Comparison of ENCODE assay signal across 10 mouse cellular contexts in genomic region chr9:47674766-47675713, GRCm38 (mm10).
DNase-seq lines count a peak whose midpoint lies in the region; ATAC-seq lines count a peak whose summit lies in the region.
"Had no signal": no experiment of that assay in that cellular context is flagged by ENCODE, and none has a peak within 500 bp of the region (broad histone marks: within the 10 kb centered on the region; RNA-seq: fewer than 3 reads in every experiment).

No protein-coding gene starts in this region.

- intact Hi-C loops in left cerebral cortex, postnatal 10 days (cut with DNase I) = no loop called here

- 40% methylated on average over 11 of the region's 11 CpGs for WGBS in limb, embryonic 13.5 days
- 45% methylated on average over 11 of the region's 11 CpGs for WGBS in stomach, embryonic 16.5 days

- peaks cover 8% of the 10 kb centered on the region; the same call in 1 of the 2 replicates for H3K27me3 ChIP-seq in limb, embryonic 13.5 days
- peaks cover 3% of the 10 kb centered on the region; the same call in 1 of the 2 replicates for H3K27me3 ChIP-seq in stomach, embryonic 16.5 days (ENCODE audit: control insufficient read depth, insufficient read depth, low read length)
- H3K27me3 ChIP-seq: liver, embryonic 13.5 days; midbrain, embryonic 15.5 days had no signal

- no peak overlapping the region for H3K4me3 ChIP-seq in limb, embryonic 13.5 days
- no peak overlapping the region for H3K4me3 ChIP-seq in stomach, embryonic 16.5 days (replicated peaks; ENCODE audit: low read length)
- H3K4me3 ChIP-seq: liver, embryonic 13.5 days; midbrain, embryonic 15.5 days had no signal

- H3K27ac ChIP-seq in limb, embryonic 13.5 days = peak overlapping the region; percentile 44; the same call in 1 of the 2 replicates
- H3K27ac ChIP-seq in stomach, embryonic 16.5 days (ENCODE audit: low read length) = no peak overlapping the region
- H3K27ac ChIP-seq: liver, embryonic 13.5 days; midbrain, embryonic 15.5 days had no signal

- DNase-seq in cerebellum, adult 8-10 months = peak; percentile 24
- DNase-seq in cerebellum, postnatal 4 days (ENCODE audit: low spot score in 2 of 2) = no peak
- peak; percentile 17 to 20 for DNase-seq in urinary bladder, adult 18-20 months (ENCODE audit: low spot score in 2 of 2)
- DNase-seq in urinary bladder, postnatal 4 days (ENCODE audit: low spot score in 2 of 2) = no peak
- no peak for DNase-seq in left cerebral cortex, postnatal 10 days (ENCODE audit: extremely low spot score in 1 of 2, low spot score in 2 of 2)
- DNase-seq in B cell, adult 2 months = no peak
- DNase-seq: liver, embryonic 13.5 days had no signal

- H3K9me3 ChIP-seq in limb, embryonic 13.5 days = no peaks in the 10 kb centered on the region
- no peaks in the 10 kb centered on the region for H3K9me3 ChIP-seq in stomach, embryonic 16.5 days (replicated peaks; ENCODE audit: control insufficient read depth, low read length)
- H3K9me3 ChIP-seq: liver, embryonic 13.5 days; midbrain, embryonic 15.5 days had no signal

- no peak overlapping the region for H3K9ac ChIP-seq in limb, embryonic 13.5 days
- H3K9ac ChIP-seq in stomach, embryonic 16.5 days (ENCODE audit: low read length) = no peak overlapping the region
- H3K9ac ChIP-seq: liver, embryonic 13.5 days; midbrain, embryonic 15.5 days had no signal

- H3K4me1 ChIP-seq in limb, embryonic 13.5 days = peaks cover 35% of the 10 kb centered on the region
- H3K4me1 ChIP-seq in stomach, embryonic 16.5 days (ENCODE audit: control insufficient read depth, insufficient read depth, low read length) = peaks cover 6% of the 10 kb centered on the region; the same call in 1 of the 2 replicates
- H3K4me1 ChIP-seq: liver, embryonic 13.5 days; midbrain, embryonic 15.5 days had no signal

- ATAC-seq in limb, embryonic 13.5 days (ENCODE audit: low FRiP score, low read depth) = no peak; the same call in 1 of the 2 replicates
- ATAC-seq in stomach, embryonic 16.5 days (ENCODE audit: insufficient read depth, low FRiP score) = peak; percentile 72; the same call in 1 of the 2 replicates
- ATAC-seq: midbrain, embryonic 15.5 days had no signal

- H3K36me3 ChIP-seq in limb, embryonic 13.5 days = no peaks in the 10 kb centered on the region
- H3K36me3 ChIP-seq in stomach, embryonic 16.5 days (ENCODE audit: control insufficient read depth, insufficient read depth, low read length) = no peaks in the 10 kb centered on the region
- H3K36me3 ChIP-seq: liver, embryonic 13.5 days; midbrain, embryonic 15.5 days had no signal

- no peak overlapping the region for H3K4me2 ChIP-seq in limb, embryonic 13.5 days (replicated peaks)
- no peak overlapping the region for H3K4me2 ChIP-seq in stomach, embryonic 16.5 days (ENCODE audit: low read depth, low read length)
- H3K4me2 ChIP-seq: liver, embryonic 13.5 days; midbrain, embryonic 15.5 days had no signal

Comparison
In these comparisons a context has a peak if more than half of its experiments do, and no peak if none do; other contexts are left out.
1. DNase-seq: peak in cerebellum, adult 8-10 months (single experiment) and urinary bladder, adult 18-20 months (2 of 2); none in cerebellum, postnatal 4 days (0 of 2), urinary bladder, postnatal 4 days (0 of 2), left cerebral cortex, postnatal 10 days (0 of 2) and B cell, adult 2 months (0 of 2).